Mouse (Mus musculus) kidney, postnatal 0 days (tissue): ENCODE results near the gene Arrdc2. TPM values are rescaled to one million over a fixed set of nuclear protein-coding genes. Genes with fewer than 3 reads are reported as not detected.

ENCODE experiments used
- ATAC-seq: fragments of 200-750 bp; cut with Nextera tagmentation; replicated peaks from 2 replicates; pipeline ENCODE4 v1.8.0; 2017; ENCODE audit warnings: low read depth, moderate number of reproducible peaks, moderate TSS enrichment, moderate library complexity; ENCODE audit not compliant: low FRiP score
- DNase-seq: peaks from one replicate; pipeline ENCODE4 v3.0.0-alpha.2; 2016; ENCODE audit warnings: low spot score
- H3K27ac ChIP-seq: fragments of 300-500 bp; sonication (generic); 2 replicates; pipeline ENCODE4 v1.5.1; 2014; ENCODE audit warnings: mild to moderate bottlenecking
- H3K27me3 ChIP-seq: fragments of 300-500 bp; sonication (generic); 2 replicates; pipeline ENCODE4 v1.6.1; 2014; ENCODE audit warnings: low read length, mixed read lengths; ENCODE audit not compliant: insufficient read depth
- H3K36me3 ChIP-seq: fragments of 300-500 bp; sonication (generic); 2 replicates; pipeline ENCODE4 v1.6.1; 2014; ENCODE audit warnings: low read length, mixed read lengths; ENCODE audit not compliant: insufficient read depth
- H3K4me1 ChIP-seq: fragments of 300-500 bp; sonication (generic); replicated peaks from 2 replicates; pipeline ENCODE4 v1.6.1; 2014; ENCODE audit warnings: antibody characterized with exemption, low read length, mixed read lengths; ENCODE audit not compliant: insufficient read depth
- H3K4me2 ChIP-seq: fragments of 300-500 bp; sonication (generic); 2 replicates; pipeline ENCODE4 v1.6.1; 2014; ENCODE audit warnings: mild to moderate bottlenecking, low read length, moderate library complexity, mixed read lengths
- H3K4me3 ChIP-seq: fragments of 300-500 bp; sonication (generic); replicated peaks from 2 replicates; pipeline ENCODE4 v1.5.1; 2014; ENCODE audit warnings: low read depth, low read length
- H3K9ac ChIP-seq: fragments of 300-500 bp; sonication (generic); 2 replicates; pipeline ENCODE4 v1.6.1; 2014; ENCODE audit warnings: low read depth, low read length
- H3K9me3 ChIP-seq: fragments of 300-500 bp; sonication (generic); replicated peaks from 2 replicates; pipeline ENCODE4 v1.6.1; 2016; ENCODE audit warnings: low read length, inconsistent platforms, mixed read lengths
- CTCF ChIP-seq: IDR thresholded peaks from 2 replicates; pipeline ENCODE4 v1.5.1; 2016; ENCODE audit warnings: antibody characterized with exemption, low read depth, mild to moderate bottlenecking, moderate library complexity
- WGBS: fragments of 180-500 bp; shearing (Covaris S2); extraction: QIAGEN DNeasy Blood & Tissue Kit; methylation state at CpG from one replicate; pipeline ENCODE4 v1.1.7; 2014; 5-methylcytosine and 5-hydroxymethylcytosine counted together
- polyA plus RNA-seq: library from polyadenylated mRNA; unstranded; fragments of >200 nt; fragmentation: Nextera tagmentation; extraction: Ambion mirVana; gene quantifications from 2 replicates; pipeline ENCODE4 v1.2.1, GENCODE M21; 2015

The Arrdc2 gene
- polyA plus RNA-seq, 1 experiment from 2014 or later, result 7.5 TPM

GRCm38 (mm10) chr8:70843941-70844340 is 4.4 kb upstream of the Arrdc2 start:
- ATAC-seq, result no peak
- H3K27ac ChIP-seq, result no peak overlapping the region
- H3K27me3 ChIP-seq, result no peaks in the 10 kb centered on the region
- H3K36me3 ChIP-seq, result no peaks in the 10 kb centered on the region
- 83% methylated on average over 8 of the region's 8 CpGs for WGBS
- H3K9ac ChIP-seq, result no peak overlapping the region
- no peak overlapping the region for H3K4me3 ChIP-seq
- no peak for TF ChIP-seq CTCF
- no peak overlapping the region for H3K4me2 ChIP-seq
- H3K9me3 ChIP-seq, result no peaks in the 10 kb centered on the region
- no peak for DNase-seq
- no peaks in the 10 kb centered on the region for H3K4me1 ChIP-seq

DNA sequence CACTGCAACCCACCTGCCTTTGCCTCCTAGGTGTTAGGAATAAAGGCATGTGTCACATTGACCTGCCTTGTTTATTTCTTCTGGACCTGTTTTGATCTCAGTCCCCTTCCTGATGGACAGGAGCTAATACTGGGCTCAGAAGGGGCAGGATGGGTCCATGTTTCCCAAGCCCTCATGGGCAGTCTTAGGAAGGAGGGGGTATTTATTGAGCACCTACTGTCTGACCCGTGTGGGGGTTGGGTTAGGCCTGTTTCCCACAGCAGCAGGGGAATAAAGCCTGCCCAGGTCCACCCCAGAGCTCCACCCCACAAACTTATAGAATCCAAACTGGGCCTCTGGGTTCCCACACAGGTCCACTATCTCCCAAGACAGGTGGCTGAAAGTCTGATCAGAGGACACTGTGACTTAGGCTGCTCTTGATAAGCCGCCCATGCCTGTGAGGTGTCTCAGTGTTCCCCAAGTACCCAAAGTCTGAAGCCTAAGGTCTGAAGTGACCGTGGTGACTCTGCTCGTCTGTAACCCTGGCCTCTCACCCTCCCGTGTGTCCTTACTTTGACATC is 3.8 kb upstream of the Arrdc2 start:
- no peak for TF ChIP-seq CTCF
- Histone ChIP-seq H3K9me3 (no peaks in the 10 kb centered on the region), H3K27me3 (no peaks in the 10 kb centered on the region), H3K4me3 (no peak overlapping the region), H3K4me2 (no peak overlapping the region), H3K9ac (no peak overlapping the region), H3K4me1 (peaks cover 5% of the 10 kb centered on the region; the same call in 1 of the 2 replicates), H3K27ac (no peak overlapping the region), H3K36me3 (no peaks in the 10 kb centered on the region)
- DNase-seq (no peak), ATAC-seq (no peak)
- 82% methylated on average over 5 of the region's 5 CpGs for WGBS

- no peaks in the 10 kb centered on the region for H3K36me3 ChIP-seq
- no peak for TF ChIP-seq CTCF
- H3K27ac ChIP-seq, result no peak overlapping the region
- WGBS, result 67% methylated on average over 25 of the region's 25 CpGs
- ATAC-seq (no peak), DNase-seq (no peak)
- peaks cover 5% of the 10 kb centered on the region; the same call in 1 of the 2 replicates for H3K4me1 ChIP-seq
- H3K4me3 ChIP-seq, result no peak overlapping the region
- no peaks in the 10 kb centered on the region for H3K9me3 ChIP-seq
- no peak overlapping the region for H3K9ac ChIP-seq
- H3K4me2 ChIP-seq, result no peak overlapping the region
- no peaks in the 10 kb centered on the region for H3K27me3 ChIP-seq
These were observed 3.0 kb upstream of the Arrdc2 start for GRCm38 (mm10) chr8:70842484-70842883.

DNA sequence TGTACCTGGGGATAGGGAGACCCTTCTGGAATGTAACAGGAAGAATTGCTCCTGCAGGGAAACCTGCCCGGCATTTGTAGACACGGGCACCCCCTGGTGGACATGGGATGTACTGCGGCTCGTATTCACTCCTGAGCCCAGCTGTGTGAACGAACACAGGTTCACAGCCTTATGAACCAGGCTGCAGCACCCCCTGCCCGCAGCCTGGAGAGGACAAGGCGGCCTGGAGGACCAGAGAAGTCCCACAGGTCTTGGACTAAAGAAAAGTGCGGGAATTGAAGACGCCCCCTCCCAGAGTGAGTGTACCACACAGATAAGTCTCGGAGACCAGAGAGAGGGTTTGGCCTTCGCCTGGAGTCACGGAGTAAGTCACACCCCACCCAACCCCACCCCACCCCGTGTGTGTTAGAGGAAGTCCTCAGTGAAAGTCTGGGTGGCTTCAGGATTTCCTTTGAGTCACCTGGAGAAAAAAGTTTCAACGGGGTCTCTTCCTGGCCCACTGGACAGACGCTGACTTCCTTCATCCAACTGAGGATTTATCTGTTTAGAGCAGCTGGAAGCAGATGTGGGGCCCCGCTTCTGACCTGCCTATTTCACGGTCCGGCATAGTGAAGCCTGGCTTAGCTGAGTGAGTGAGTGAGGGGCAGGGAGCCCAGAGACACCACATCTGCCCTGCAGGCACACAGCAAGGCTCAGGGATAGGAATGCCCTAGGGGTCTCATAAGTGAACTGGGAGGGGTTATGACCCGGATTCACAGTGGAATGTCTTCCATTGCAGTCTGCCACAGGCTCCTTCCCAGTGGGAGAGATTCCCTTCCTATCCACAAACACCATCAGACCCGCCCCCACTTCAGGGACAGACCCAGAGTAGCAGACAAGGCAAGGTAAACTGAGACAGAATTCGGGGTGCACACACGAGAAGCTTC is 1.9 kb upstream of the Arrdc2 start:
- DNase-seq (peak; percentile 89), ATAC-seq (no peak)
- Histone ChIP-seq H3K36me3 (no peaks in the 10 kb centered on the region), H3K27me3 (no peaks in the 10 kb centered on the region), H3K9me3 (no peaks in the 10 kb centered on the region), H3K9ac (no peak overlapping the region), H3K27ac (peak overlapping the region; percentile 77), H3K4me3 (no peak overlapping the region), H3K4me1 (peaks cover 5% of the 10 kb centered on the region; the same call in 1 of the 2 replicates), H3K4me2 (peak overlapping the region; percentile 27; the same call in 1 of the 2 replicates)
- 34% methylated on average over 22 of the region's 22 CpGs for WGBS
- TF ChIP-seq CTCF, result peak; percentile 96

DNA sequence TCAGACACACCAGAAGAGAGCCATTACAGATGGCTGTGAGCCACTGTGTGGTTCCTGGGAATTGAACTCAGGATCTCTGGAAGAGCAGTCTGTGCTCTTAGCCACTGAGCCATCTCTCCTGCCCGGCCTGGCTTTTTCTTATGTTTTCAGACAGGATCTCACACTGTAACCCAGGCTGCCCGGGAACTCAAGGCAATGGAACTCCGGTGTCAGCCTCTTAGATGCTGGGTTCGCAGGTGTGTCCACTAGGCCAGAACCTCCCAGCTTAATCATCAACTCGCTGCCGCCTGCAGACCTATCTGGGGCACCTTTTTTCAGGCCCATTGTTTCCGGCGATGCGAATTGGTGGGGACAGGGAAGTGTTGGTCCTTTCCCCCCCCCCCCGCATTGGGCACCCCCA is 1.1 kb upstream of the Arrdc2 start:
- Histone ChIP-seq H3K9ac (no peak overlapping the region), H3K9me3 (no peaks in the 10 kb centered on the region), H3K36me3 (no peaks in the 10 kb centered on the region), H3K4me1 (peaks cover 5% of the 10 kb centered on the region; the same call in 1 of the 2 replicates), H3K4me3 (no peak overlapping the region), H3K27me3 (no peaks in the 10 kb centered on the region), H3K27ac (peak overlapping the region; percentile 77), H3K4me2 (peak overlapping the region; percentile 27; the same call in 1 of the 2 replicates)
- DNase-seq (peak; percentile 50), ATAC-seq (no peak)
- WGBS, result 40% methylated on average over 10 of the region's 10 CpGs
- no peak for TF ChIP-seq CTCF

GRCm38 (mm10) chr8:70838654-70839407 is 689 bp downstream of the Arrdc2 start:
- ATAC-seq, result peak; percentile 12
- 0 out of 2 replicates have a peak, but pooled peaks cover 5% of the 10 kb centered on the region for H3K36me3 ChIP-seq
- 1% methylated on average over 45 of the region's 66 CpGs for WGBS

More at GRCm38 (mm10) chr8:70838654-70839407, 689 bp downstream of the Arrdc2 start:
- Histone ChIP-seq H3K9me3 (no peaks in the 10 kb centered on the region), H3K4me2 (peak overlapping the region; percentile 82), H3K4me1 (peaks cover 5% of the 10 kb centered on the region; the same call in 1 of the 2 replicates), H3K27me3 (no peaks in the 10 kb centered on the region), H3K9ac (peak overlapping the region; percentile 87), H3K4me3 (peak overlapping the region; percentile 69), H3K27ac (peak overlapping the region; percentile 93)
- DNase-seq, result peak; percentile 32
- no peak for TF ChIP-seq CTCF
